Mouse (Mus musculus): ENCODE measurements around the gene Utrn. TPM values are rescaled to one million over a fixed set of nuclear protein-coding genes. Genes with fewer than 3 reads are reported as not detected.

Utrn gene
- polyA plus RNA-seq, 1 experiment from 2014 or later, result 21.5 TPM

DNA sequence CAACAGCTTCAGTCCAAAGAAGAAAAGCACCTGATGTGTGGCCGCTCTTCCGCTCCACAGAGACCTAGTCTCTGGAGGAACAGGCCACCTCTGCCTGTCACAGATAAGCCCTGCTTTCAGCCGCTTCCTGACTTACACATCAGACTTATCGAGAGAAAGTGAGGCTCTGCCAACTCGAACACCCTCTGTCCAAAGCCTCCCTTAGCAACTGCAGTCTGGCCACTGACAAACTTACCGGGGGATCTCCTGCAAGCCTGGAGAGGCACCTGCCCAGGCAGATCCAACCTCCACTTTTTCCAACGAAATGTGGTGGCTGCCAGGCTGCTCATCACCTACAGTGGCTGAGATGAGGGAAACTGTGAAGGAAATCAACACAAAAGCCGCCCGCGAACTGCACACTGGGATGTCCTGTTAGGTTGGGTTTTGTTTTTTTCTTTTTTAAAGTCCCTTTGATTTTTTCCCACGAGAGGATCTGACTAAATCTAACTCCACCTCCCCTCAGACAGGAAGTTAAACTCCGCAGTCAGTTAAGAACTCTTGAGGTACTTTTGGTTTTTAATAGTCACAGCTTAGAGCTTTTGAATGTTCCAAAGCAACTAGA lies 55.9 kb downstream of the Utrn start:
- TF ChIP-seq CTCF (IDR thresholded peaks at IDR 0.05; ENCODE audit: low read depth), result no peak
- Histone ChIP-seq H3K4me2 (replicated peaks; ENCODE audit: low read depth) (peak overlapping the region; percentile 24; the same call in 1 of the 2 replicates), H3K9ac (ENCODE audit: low read depth, low read length) (no peak overlapping the region), H3K27me3 (replicated peaks; ENCODE audit: control insufficient read depth, insufficient read depth, low read length) (no peaks in the 10 kb centered on the region), H3K4me1 (replicated peaks; ENCODE audit: control insufficient read depth, insufficient read depth, low read length) (no peaks in the 10 kb centered on the region), H3K27ac (ENCODE audit: low read depth, low read length) (no peak overlapping the region; the same call in 1 of the 2 replicates), H3K36me3 (ENCODE audit: control insufficient read depth, insufficient read depth) (no peaks in the 10 kb centered on the region), H3K9me3 (ENCODE audit: control insufficient read depth) (no peaks in the 10 kb centered on the region), H3K4me3 (ENCODE audit: low read depth, low read length) (no peak overlapping the region)
- no peak for ATAC-seq
- 74% methylated on average over 12 of the region's 12 CpGs for WGBS

DNA sequence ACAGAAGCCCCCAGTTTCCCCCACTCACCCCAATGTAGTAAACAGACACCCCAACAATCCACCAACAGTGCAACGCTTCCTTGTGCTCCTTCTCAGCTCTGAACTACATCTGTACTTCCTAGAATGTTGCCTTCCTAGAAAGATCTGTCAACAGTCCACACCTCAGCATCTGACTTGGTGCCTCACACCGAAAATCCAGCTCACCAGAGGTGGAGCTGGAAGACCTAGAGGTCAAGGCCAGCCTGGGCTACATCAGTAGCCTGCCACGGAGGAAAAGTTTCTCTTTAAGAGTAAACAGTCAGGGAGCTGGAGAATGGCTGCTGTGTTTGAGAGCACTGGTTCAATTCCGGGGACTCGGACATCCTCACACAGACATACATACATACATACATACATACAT lies 56.5 kb downstream of the Utrn start:
- no peaks in the 10 kb centered on the region for H3K9me3 ChIP-seq (ENCODE audit: control insufficient read depth)
- no peak for TF ChIP-seq CTCF (IDR thresholded peaks at IDR 0.05; ENCODE audit: low read depth)
- peak overlapping the region; percentile 24; the same call in 1 of the 2 replicates for H3K4me2 ChIP-seq (replicated peaks; ENCODE audit: low read depth)
- H3K36me3 ChIP-seq (ENCODE audit: control insufficient read depth, insufficient read depth), result no peaks in the 10 kb centered on the region
- no peak for ATAC-seq
- WGBS, result 56% methylated on average over 5 of the region's 5 CpGs
- no peak overlapping the region for H3K9ac ChIP-seq (ENCODE audit: low read depth, low read length)
- H3K4me1 ChIP-seq (replicated peaks; ENCODE audit: control insufficient read depth, insufficient read depth, low read length), result no peaks in the 10 kb centered on the region
- H3K27me3 ChIP-seq (replicated peaks; ENCODE audit: control insufficient read depth, insufficient read depth, low read length), result no peaks in the 10 kb centered on the region
- no peak overlapping the region for H3K27ac ChIP-seq (ENCODE audit: low read depth, low read length)
- H3K4me3 ChIP-seq (ENCODE audit: low read depth, low read length), result no peak overlapping the region

DNA sequence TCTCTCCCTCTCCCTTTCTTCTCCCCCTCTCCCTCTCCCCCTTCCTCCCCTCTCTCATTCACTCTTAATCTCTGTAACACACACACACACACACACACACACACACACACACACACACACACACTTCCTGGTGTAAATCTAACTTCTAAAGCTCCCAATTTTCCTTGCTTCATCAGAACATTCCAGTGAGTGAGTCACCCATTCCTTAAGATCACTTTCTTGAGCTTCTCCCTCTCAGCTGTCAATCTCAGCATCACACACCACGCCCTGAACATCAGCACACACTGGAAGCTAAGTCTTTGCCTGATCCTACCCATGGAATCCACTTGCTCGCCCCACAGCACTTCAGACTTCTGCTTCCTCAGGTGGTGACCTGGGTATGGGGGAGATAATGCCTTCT lies 58.3 kb downstream of the Utrn start:
- ATAC-seq, result no peak

GRCm38 (mm10) chr10:12809702-12810101 lies 59.5 kb downstream of the Utrn start:
- Histone ChIP-seq H3K9me3 (ENCODE audit: control insufficient read depth) (no peaks in the 10 kb centered on the region), H3K9ac (ENCODE audit: low read depth, low read length) (no peak overlapping the region), H3K4me1 (replicated peaks; ENCODE audit: control insufficient read depth, insufficient read depth, low read length) (no peaks in the 10 kb centered on the region), H3K27ac (ENCODE audit: low read depth, low read length) (no peak overlapping the region), H3K36me3 (ENCODE audit: control insufficient read depth, insufficient read depth) (no peaks in the 10 kb centered on the region), H3K4me3 (ENCODE audit: low read depth, low read length) (no peak overlapping the region), H3K4me2 (replicated peaks; ENCODE audit: low read depth) (no peak overlapping the region), H3K27me3 (replicated peaks; ENCODE audit: control insufficient read depth, insufficient read depth, low read length) (no peaks in the 10 kb centered on the region)
- 52% methylated on average over 3 of the region's 3 CpGs for WGBS
- ATAC-seq, result no peak
- TF ChIP-seq CTCF (IDR thresholded peaks at IDR 0.05; ENCODE audit: low read depth), result no peak

More for the DNA sequence above, 58.3 kb downstream of the Utrn start:
- Histone ChIP-seq H3K27ac (ENCODE audit: low read depth, low read length) (no peak overlapping the region), H3K36me3 (ENCODE audit: control insufficient read depth, insufficient read depth) (no peaks in the 10 kb centered on the region), H3K9me3 (ENCODE audit: control insufficient read depth) (no peaks in the 10 kb centered on the region), H3K4me1 (replicated peaks; ENCODE audit: control insufficient read depth, insufficient read depth, low read length) (no peaks in the 10 kb centered on the region), H3K4me2 (replicated peaks; ENCODE audit: low read depth) (no peak overlapping the region), H3K27me3 (replicated peaks; ENCODE audit: control insufficient read depth, insufficient read depth, low read length) (no peaks in the 10 kb centered on the region), H3K4me3 (ENCODE audit: low read depth, low read length) (no peak overlapping the region), H3K9ac (ENCODE audit: low read depth, low read length) (no peak overlapping the region)
- WGBS, result 84% methylated on average over 2 of the region's 2 CpGs
- TF ChIP-seq CTCF (IDR thresholded peaks at IDR 0.05; ENCODE audit: low read depth), result no peak

- H3K27me3 ChIP-seq (replicated peaks; ENCODE audit: control insufficient read depth, insufficient read depth, low read length), result no peaks in the 10 kb centered on the region
- no peak overlapping the region for H3K27ac ChIP-seq (ENCODE audit: low read depth, low read length)
- H3K4me2 ChIP-seq (replicated peaks; ENCODE audit: low read depth), result no peak overlapping the region
- no peaks in the 10 kb centered on the region for H3K9me3 ChIP-seq (ENCODE audit: control insufficient read depth)
- no peaks in the 10 kb centered on the region for H3K4me1 ChIP-seq (replicated peaks; ENCODE audit: control insufficient read depth, insufficient read depth, low read length)
- H3K4me3 ChIP-seq (ENCODE audit: low read depth, low read length), result no peak overlapping the region
- TF ChIP-seq CTCF (IDR thresholded peaks at IDR 0.05; ENCODE audit: low read depth), result no peak
- no peak overlapping the region for H3K9ac ChIP-seq (ENCODE audit: low read depth, low read length)
- H3K36me3 ChIP-seq (ENCODE audit: control insufficient read depth, insufficient read depth), result no peaks in the 10 kb centered on the region
- ATAC-seq, result no peak
- WGBS, result 92% methylated on average over 4 of the region's 4 CpGs
Observed at GRCm38 (mm10) chr10:12808467-12808866, 60.7 kb downstream of the Utrn start.

- Histone ChIP-seq H3K4me3 (ENCODE audit: low read depth, low read length) (no peak overlapping the region), H3K9me3 (ENCODE audit: control insufficient read depth) (no peaks in the 10 kb centered on the region), H3K9ac (ENCODE audit: low read depth, low read length) (no peak overlapping the region), H3K36me3 (ENCODE audit: control insufficient read depth, insufficient read depth) (no peaks in the 10 kb centered on the region), H3K27ac (ENCODE audit: low read depth, low read length) (no peak overlapping the region), H3K4me1 (replicated peaks; ENCODE audit: control insufficient read depth, insufficient read depth, low read length) (no peaks in the 10 kb centered on the region), H3K4me2 (replicated peaks; ENCODE audit: low read depth) (no peak overlapping the region), H3K27me3 (replicated peaks; ENCODE audit: control insufficient read depth, insufficient read depth, low read length) (no peaks in the 10 kb centered on the region)
- ATAC-seq, result no peak
- TF ChIP-seq CTCF (IDR thresholded peaks at IDR 0.05; ENCODE audit: low read depth), result no peak
- WGBS, result 77% methylated on average over 9 of the region's 9 CpGs
Observed at GRCm38 (mm10) chr10:12807706-12808105, 61.5 kb downstream of the Utrn start.

Measured in intestine, postnatal 0 days (tissue).